Mouse (Mus musculus) heart, adult 2 months (tissue): ENCODE results near the gene Rasgrp2.

Source experiments
- CTCF ChIP-seq: fragments of 200-600 bp; IDR thresholded peaks from 2 replicates; pipeline ENCODE4 v1.8.1; 2022; ENCODE audit warnings: antibody characterized with exemption, mild to moderate bottlenecking, moderate library complexity
- EP300 ChIP-seq: fragments of 200-500 bp; IDR thresholded peaks from 2 replicates; pipeline ENCODE4 v1.6.1; 2011; ENCODE audit warnings: low read depth, low read length, control low read depth; ENCODE audit not compliant: insufficient read depth
- POLR2A ChIP-seq: fragments of 200-500 bp; IDR thresholded peaks from 2 replicates; pipeline ENCODE4 v1.6.1; 2011; ENCODE audit warnings: mild to moderate bottlenecking, low read depth, low read length, control low read depth; ENCODE audit not compliant: insufficient read depth

DNA sequence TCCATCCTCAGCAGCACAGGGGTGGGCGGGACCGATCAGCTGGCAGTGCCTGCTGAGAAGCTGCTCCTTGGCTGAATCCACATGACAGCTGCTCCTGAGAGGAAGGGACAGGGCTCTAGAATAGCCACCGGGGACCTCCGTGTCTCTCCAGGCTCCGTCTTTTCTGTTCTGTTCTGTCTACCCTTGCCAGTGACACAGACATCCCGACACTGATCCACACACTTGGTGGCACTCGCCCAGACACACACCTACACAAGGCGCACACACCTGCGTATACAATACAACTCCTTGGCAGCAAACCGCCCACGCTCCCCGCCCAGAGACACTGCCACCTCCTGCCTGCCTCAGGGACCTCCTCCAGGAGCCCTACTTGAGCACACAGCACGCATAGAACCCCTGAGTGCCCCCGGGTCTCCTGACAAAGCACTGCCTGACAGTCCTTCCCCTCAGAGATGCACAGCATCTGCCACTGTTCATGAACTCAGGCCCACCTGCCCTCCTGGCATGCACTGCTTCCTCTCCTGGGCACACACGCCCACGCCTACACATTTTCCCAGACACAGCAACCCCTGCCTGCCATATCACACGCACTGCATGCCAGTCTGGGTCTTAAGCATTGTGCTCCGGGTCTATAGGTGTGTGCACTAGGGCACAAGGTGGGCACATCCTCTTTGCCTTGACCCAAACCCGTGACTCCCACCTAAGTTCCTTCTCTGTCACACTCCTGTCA lies 21.5 kb downstream of the Rasgrp2 start:
- TF ChIP-seq CTCF = no peak
- TF ChIP-seq POLR2A = no peak
- TF ChIP-seq EP300 = no peak
